Mouse (Mus musculus): Measurements from ENCODE around the gene Gprasp1.

The Gprasp1 gene

DNA sequence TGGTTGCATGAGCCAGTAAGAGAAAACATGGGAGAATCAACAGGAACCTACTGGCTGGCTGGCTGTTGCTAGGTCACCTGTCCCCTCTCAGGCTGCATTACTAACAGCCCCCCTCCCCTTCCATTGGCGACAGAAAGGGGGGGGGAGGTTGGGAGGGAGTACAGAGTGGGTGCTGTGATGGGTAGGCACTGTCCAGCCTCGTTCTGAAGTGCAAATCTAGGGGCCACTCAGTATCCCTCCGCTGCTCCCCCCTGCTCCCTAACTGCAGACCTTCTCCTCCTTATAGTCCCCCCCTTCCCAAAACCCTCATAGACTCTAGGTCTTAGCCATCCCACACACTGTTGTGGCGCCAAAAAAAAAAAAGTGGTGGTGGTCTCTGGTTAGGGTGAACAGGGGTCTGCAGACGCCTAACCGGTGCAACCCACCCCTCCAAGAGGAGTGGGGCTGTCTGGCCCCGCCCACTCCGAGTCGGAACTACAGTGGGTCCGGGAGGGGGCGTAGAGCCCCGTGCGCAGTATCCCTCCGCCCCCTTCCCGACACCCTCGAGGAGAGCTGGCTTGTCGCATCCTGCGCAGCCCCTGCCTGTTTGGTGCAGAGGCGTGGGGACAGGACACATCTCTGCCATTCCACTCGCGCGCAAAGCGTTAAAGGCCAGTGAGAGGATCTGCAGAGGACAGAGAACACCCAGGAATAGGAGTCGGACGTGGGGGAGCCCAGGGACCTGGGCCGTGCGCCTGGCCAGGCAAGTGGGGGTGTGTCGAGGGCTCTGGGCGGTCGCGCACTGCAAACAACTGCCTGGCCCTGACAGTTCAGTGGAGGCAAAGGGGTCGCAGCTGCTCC is 96.2 kb downstream of the Gprasp1 start, which contains the start of gene Gprasp2:
Gene Gprasp2 (plus strand): TSS at position 514 of the 840 bp plus-strand sequence.
- DNase-seq, result peak; percentile 1 to 43

- peak in 1 of 2 experiments; percentile 32 for DNase-seq
Observed at GRCm38 (mm10) chrX:135839397-135840391, 97.2 kb downstream of the Gprasp1 start.

All from kidney, postnatal 25 days (tissue).